Mouse (Mus musculus): Measurements from ENCODE around the gene Gm16867.
"Not testable (repeated sequence)": the region's sequence is repeated elsewhere in the genome, so short reads cannot be mapped to it uniquely, and the experiment has no call there.

DNA sequence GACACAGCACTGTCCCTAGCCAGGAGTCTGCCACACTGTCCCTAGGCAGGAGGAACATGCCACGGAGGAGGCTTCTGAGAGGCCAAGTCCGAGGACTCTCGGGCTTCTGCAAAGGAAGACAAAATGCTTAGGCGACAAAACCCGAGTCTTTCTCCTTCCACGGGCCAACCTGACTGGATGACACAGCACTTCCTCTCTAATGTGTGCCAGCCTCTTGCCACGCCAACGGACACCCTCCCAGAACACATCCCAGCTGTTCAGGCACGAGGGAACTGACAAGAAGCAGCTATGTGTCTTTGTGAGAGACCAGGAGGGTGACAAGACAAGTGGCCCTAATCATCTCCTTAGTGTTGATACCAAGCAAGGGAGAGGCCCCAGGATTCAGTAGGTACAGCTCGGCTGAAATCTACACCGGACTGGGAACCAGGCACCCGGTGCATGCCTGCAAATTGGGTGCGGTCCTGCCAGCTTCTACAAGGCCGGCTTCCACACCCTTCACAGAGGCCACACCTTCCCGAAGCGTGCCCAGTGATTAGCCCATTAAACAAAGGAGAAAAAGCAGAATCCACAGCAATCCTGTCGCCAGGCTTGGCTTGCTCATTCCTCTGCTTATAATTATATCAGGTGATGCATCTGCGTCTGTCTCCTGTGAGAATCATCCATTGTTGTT lies 17.6 kb downstream of the Gm16867 start:
- TF ChIP-seq CTCF (IDR thresholded peaks at IDR 0.05; ENCODE audit: low read depth, low read length); TAL1 (conservative IDR thresholded peaks at IDR 0.05; ENCODE audit: low read depth, low read length); GATA1 (IDR thresholded peaks at IDR 0.05; ENCODE audit: borderline replicate concordance, low read length): not testable (repeated sequence)

All from G1E (cell line).